Mouse (Mus musculus) testis, postnatal 10 days (tissue): ENCODE measurements around the gene Gm28047.
"Not testable (repeated sequence)": the region's sequence is repeated elsewhere in the genome, so short reads cannot be mapped to it uniquely, and the experiment has no call there.

Experiments
- DNase-seq: peaks from one replicate; pipeline ENCODE4 v3.0.0; 2021; ENCODE audit warnings: low spot score

Gene Gm28047

DNA sequence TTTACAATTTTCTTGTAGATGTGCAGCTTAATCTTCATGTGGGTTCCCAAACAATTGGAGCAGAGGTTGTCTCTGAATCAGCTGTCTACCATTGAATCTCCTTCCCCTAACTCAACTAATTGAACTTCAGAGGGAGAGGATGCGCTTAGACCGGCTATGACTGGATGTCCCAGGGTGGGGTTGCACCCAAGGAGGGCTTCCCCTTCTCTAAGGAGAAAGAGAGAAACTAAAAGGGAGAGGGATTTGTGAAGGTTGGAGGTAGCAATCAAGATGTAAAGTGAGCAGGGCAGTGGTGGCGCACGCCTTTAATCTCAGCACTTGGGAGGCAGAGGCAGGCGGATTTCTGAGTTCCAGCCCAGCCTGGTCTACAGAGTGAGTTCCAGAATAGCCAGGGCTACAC is 5.4 kb downstream of the Gm28047 start:
- no peak for DNase-seq

DNA sequence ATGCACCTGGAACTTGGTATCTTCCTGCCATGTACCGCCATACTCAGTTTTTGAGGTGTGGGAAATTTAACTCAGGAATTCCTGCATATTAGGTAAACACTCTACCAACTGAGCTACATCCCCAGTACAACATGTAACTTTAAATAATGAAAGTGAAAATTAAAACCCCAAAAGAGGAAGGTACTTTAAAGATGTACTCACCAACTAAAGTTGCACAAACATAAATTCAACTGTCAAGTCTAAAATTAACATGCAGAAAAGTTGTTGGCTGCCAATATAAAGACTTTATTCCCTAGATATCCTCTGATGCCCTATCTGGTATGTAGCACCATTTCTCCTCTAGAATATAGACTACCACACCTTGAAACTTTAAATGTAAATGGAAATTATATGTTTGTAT is 7.2 kb downstream of the Gm28047 start:
- no peak for DNase-seq

DNA sequence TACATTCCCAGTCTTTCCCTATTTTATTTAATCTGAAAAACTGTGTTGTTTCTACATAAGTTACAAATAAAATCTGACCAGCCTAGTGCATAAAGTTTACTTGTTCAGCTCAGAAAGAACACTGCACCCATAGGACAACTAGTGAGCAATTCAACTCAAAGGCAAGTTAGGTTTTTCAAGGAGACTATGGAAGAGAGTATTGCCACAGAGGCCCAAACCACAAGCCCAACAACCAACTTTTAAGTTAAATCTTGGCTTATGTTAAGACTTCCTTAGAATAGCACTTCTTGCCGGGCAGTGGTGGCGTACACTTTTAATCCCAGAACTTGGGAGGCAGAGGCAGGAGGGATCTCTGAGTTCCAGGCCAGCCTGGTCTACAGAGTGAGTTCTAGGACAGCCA is 8.7 kb downstream of the Gm28047 start:
- DNase-seq, result no peak

DNA sequence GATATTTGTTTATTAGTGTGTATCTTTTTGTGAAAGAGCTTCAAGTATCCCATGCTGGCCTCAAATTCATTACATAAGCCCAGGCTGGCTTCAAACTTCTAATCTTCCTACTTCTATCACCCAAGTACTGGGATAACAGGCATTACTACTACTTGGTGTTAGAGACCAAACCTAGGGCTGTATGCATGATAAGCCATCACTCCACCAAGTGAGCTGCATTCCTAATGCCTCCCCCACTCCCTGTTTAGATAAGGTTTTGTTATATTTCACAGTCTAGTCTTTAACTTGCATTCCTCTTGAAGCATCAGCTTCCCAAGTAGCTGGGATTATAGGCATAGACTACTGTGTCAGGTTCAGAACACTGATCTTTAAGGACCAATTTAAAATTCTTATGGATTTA is 10.6 kb downstream of the Gm28047 start:
- no peak for DNase-seq

DNA sequence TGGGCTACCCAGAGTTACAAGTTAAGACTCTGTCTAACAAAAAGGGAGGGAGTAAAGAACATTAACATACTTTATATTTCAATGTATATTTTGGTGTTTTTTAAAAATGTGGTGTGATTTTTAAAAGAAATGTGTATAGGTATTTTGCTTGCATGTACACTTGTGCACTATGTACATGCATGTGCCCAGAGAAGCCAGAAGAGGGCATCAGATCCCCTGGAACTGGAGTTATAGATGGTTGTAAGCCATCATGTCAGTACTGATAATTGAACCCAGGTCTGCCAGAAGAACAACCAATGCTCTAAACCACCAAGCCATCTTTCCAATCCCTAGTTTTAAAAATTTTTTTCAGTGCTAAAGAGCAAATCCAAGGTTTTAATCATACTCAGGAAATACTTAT is 11.9 kb downstream of the Gm28047 start:
- no peak for DNase-seq

DNA sequence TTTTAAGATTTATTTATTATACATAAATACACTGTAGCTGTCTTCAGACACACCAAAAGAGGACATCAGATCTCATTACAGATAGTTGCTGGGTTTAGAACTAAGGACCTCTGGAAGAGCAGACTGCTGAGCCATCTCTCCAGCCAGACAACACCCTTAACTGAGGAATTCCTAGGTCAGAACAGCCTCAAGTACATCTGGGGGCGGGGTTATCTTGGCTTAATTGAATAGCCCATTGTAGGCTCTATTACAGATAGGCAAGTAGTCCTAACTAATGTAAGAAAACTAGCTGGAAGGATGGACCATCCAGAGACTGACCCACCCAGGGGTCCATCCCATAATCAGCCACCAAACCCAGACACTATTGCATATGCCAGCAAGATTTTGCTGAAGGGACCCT is 16.3 kb downstream of the Gm28047 start:
- DNase-seq, result not testable (repeated sequence)

DNA sequence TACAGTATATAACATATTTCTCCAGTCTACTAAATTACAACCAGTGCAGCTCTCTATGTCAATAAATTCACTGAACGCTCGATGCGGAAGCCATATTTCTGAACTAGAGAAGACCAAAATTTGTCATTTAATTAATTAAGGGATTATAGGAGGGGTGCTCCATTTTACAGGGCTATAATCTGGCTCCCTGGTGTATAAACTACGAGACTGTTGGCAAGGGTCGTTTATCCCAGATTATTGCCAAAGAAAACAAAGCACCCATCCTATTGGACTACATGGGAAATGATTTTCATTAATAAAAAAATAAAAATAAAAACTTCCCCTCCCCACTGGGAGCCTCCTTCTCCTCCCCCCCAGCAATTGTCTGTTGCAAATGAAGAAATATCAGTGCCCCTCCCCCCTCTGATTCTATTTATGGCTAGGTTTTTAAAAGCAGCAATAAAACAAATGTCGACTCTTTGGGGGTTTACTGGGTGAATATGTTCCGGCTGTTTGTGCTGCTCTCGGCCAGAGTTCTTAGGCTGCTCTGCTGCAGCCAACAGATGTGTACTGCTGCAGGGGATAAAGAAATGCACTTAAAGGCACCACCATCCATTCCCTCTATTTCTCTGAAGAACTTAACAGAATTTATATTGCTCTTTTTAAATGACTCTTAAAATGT is 30.7 kb downstream of the Gm28047 start:
- DNase-seq, result no peak

DNA sequence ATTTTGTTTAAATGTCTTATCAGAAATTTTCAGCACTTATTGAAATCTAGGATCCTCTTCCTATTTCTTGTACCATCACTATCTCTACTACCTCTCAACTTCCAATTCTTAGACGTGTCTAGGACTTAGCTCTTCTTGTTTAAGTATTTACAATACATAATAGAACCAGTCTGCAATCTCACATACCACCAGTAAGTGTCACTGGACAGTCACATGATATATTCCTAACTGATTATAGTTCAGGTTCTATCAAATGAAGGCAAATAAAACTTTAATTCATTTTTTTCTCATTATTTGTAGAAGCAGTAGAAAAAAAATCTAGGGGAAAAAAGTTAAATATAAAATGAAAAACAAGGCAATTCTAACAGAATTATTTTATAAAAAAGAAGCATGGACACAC is 32.2 kb downstream of the Gm28047 start:
- DNase-seq, result no peak

DNA sequence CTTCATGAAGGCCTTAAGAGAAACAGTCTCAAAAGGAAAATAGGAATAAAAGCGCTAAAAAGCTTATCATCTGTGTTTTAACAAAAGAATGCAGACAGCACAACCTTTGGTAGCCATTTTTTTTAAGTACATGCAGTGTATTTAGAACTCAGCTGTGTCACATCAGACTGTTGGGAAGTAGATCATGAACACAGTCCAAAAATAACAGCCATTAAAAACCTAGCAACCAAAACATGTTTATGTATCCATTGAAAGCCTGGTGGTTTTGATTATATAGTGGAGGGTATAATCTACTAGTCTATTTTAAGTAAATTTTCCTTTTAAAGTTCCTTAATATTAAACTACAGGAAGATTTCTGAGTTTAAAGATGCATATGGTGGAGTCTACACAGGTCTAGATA is 34.3 kb downstream of the Gm28047 start:
- no peak for DNase-seq

DNA sequence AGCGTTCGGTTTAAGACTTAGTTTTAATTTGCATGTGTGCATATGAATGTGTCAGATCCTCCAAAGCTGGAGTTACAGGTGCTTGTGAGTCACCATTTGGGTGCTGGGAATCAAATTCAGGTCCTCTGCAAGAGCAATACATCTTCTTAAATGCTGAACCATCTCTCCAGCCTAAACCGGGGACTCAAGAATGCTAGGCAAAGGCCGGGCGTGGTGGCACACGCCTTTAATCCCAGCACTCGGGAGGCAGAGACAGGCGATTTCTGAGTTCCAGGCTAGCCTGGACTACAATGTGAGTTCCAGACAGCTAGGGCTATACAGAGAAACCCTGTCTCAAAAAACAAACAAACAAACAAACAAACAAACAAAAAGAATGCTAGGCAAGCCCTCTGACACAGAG is 35.0 kb downstream of the Gm28047 start:
- no peak for DNase-seq

DNA sequence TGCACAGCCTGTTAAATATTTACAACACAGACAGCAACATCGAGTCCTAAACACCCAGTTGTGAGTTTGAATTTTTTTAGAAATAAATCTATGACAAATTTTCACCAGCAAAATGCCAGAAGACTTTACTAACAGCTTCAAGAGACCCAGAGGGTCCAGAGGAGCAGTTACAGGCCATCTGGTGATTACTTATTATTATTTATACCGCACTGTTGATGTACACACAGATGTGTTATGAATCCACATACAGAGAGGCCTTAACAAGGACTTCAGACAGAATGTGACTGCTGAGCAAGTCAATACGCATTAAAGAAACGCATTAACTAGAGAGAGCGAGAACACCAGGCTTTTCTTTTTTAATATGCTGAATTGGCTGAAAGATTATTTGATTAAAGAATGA is 39.4 kb downstream of the Gm28047 start:
- no peak for DNase-seq

DNA sequence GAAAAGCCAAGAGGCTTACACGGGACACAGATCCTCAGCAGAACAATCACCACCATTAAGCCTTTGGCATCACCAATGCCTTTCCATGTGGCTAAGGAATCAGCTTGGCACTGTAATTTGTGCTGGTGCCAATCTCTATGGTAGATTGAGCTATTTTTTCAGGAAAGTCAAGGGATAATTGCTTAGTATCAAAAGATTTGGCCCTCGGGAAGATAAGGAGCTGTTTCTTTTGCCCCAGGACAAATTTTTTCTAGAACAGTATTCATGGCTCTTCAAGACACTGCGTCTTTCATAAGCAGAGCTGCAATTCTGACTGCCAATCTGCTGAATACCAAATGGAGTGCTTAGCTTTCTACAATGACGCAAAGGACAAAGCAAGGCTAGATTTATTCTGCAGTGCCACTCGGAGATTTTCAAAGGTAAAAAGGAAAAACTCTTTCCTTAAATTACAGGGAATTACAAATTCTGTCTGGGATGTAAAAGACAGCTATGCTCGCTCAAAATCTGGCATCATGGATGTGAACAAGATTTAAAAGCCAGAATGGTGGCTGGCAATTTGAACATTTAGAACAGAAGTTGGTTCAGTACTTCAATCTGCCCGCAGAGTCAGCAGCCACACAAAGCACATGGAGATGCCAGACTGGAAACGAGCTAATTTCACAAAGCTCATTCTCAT is 41.0 kb downstream of the Gm28047 start:
- DNase-seq, result no peak

DNA sequence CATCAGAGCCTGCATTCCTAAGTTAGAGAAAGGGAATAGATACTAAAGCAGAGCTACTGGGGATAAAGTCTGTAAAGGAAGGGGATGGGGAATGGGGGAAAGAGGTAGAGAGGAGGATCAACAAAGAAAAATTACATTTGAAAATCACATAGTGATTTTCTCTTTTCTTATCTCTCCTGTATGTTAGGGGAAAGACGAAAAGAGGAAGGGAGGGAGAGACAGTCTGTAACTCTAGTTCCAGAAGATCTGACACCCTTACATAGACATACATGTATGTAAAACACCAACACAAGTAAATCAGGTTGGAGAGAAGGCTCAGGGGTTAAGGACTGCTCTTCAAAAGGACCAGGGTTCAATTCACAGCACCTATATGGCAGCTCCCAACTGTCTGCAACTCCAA is 43.7 kb downstream of the Gm28047 start:
- no peak for DNase-seq

DNA sequence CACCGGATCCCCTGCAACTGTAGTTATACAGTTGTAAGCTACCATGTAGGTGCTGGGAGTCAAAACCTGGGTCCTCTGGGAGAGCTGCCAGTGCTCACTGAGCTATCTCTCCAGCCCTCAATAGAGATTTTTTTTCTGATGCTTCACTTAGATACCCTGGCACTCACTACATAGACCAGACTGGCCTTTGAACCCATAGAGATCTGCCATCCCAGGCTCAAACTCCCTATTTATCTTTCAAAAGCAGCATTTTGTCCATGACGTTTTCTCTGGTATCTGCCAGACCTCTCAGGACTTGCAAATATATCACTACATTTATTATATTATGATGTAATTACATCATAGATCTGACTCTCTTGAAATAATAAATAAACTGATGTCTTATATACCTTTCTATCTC is 46.5 kb downstream of the Gm28047 start:
- DNase-seq, result no peak

DNA sequence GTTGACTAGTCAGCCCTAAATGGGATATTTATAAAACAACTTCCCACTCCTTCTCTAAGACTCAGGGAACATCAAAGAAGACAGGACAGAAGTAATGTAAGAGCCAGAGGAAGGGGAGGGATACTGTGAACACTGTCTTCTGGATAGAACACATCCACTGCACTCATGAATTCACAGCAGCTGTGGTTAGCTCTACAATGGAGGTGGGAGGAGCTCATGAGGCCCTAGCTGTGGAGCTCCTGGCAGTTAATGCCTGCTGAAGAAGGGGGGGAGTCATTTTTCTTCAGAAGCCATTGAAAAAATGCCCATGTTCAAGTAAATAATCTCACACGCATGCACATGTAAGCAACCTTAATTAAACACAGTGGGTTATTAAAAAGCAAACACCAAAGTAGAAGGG is 47.9 kb downstream of the Gm28047 start:
- DNase-seq, result no peak

DNA sequence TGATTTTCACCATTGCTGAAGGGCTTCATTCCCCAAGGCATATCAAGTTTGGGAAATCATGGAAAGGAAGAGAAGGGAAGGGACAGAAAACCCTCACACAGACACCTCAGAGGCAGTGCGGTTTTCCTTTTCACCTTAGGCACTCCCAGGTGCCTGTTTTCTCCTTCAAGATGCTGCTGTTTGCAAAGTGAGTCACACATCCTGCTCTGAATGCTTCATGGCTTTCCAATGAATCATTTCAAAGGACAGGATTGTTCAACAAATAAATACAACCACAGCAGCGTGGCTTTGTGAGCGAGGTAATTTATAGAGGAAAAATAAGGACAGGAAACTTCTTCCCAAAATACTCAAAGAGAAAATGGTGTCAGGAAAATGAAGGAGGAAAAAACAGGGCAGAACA is 52.8 kb downstream of the Gm28047 start:
- no peak for DNase-seq

DNA sequence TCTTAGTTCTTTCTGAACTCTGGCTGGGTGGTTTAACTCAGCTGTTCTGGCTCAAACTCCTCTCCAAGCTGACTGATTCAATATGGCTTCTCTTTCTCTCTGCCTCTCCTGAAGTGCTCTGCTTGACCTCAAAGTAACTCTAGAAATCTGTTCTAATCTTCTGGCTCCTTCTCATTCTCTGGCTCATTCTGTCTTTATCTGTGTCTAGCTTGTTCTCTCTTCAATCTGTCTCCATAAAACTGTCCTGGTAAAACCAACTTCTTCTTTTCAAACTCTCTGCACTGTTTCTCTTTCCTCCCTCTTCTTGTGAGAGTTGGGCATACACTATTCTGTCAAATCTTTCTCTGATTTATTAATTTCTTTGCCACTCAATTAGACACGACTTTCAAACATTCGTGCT is 57.0 kb downstream of the Gm28047 start:
- DNase-seq, result no peak

DNA sequence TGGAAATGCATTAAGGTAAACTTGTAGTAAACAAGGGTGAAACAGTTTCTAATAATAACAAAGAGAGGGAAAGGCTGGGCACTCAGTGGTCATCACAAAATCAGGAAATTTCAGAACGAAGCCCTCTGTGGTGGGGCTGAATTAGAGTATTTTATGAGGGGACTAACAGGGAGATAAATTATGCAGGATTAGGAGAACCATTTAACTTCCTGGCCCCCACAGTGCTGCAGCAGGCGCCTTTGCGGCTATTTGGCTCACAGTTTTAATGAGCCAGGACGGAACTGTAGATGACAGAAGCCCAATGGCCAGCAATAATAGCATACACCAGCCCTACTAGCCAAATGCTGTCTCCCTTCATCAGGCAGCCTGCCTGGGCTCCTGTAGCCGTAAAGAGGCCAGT is 61.2 kb downstream of the Gm28047 start:
- DNase-seq, result no peak

DNA sequence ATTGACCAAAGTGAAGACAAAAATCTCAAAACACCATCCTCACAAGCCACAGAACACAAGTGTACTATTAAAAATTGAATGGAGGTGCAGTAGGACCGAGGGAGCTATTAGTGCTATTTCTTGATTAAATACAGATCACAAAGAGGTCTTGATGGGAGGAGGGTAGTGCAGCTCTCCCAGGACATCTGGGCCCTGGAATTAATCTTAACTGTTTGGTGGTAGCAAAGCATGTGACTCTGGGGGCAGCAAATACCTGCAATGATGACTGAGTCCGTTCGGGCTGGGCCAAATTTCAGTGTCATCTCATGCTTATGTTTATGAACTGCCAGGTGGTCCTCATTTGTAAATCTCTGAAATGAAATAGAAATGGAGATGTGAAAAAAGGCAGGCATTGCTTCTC is 61.8 kb downstream of the Gm28047 start:
- DNase-seq, result no peak

DNA sequence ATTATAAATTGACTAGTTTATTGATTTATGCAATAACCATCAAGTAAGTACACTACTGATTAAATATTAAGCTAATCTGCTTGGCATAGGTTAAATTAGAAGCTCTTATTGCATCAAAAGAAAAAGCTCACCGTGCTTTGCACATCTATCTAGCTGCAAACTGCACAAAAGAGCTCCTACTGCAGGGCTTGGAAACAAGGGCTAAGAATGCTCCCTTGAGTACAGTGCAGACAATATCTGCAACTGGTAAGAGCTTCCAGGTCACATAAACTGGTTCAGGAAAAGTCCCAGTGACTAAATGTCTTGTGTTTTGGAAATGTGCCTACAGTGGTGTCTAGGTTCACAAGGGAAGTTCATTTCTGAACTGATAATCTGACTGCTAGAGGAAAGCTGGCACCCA is 62.4 kb downstream of the Gm28047 start:
- no peak for DNase-seq

DNA sequence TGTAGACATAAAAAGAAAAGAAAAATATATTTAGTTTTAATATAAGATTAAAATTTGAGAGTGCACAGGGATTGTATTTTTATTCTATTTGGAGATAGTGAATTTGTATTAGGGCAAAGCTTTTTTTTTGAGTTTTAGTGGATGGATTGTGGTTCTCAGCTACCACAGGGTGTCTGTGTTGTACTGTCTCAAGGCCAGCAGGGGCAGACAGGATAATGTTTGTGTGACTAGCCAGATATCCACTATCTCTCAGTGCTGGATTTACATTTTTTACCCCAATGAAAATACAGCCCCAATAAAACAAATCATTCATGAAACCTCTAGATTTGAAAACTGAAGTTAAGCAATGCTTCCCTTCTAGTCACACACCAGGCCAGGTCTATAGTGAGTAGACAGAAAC is 67.3 kb downstream of the Gm28047 start:
- no peak for DNase-seq

DNA sequence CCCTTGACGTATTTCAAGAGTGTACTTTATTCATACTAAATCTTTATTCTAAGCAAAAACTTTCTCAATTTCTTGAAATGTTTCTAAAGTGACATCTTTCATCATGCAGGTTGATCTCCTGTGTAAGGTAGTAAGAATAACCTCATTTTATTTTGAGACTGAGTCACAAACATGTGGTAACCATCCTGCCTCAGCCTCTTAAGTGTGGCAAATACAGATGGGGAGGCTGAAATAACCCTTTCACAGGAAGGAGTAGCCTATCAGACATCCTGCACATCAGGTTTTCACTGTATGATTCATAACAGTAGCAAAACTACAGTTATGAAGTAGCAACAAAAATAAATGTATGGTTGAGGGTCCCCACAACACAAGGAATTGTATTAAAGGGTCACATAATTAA is 69.3 kb downstream of the Gm28047 start:
- DNase-seq, result no peak

DNA sequence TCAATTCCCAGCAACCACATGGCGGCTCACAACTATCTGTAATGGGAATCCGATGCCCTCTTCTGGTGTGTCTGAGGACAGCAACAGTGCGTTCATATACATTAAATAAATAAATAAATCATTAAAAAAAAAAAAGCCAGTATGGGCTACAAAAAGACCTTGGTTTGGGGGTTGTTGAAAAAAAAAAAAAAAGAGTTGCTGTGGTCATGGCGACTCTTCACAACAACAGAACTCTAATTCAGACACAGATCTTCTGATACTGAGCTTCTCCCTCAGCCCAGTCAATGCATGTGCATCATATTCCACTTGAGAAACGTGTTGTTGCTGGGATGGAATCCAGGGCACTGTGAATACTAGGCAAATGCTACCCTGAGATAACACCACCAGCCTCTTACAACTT is 72.3 kb downstream of the Gm28047 start:
- DNase-seq, result no peak

DNA sequence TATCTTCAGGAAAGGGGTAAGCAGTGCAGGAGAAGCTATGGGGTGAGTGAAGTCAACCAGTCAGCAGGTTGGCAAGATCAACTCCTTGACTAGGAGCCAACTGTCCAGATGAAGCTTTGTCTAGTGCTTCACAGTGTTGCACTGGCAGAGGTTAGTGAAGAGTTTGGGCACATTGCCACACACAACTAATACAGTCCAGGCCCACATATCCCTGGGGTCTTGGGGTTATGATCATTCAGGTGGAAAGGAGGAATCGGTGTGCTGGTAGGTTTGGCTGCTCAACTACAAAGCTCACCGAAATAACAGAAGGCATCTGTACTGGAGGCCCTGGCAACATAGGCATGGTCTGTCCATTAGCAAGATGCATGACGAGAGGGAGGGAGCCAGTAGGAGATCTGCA is 77.4 kb downstream of the Gm28047 start:
- DNase-seq, result peak; percentile 29
